Mouse (Mus musculus) CH12.LX (cell line): ENCODE measurements around the gene Khk. TPM values are rescaled to one million over a fixed set of nuclear protein-coding genes. Genes with fewer than 3 reads are reported as not detected.
A peak's percentile ranks its signal among the peaks of the same experiment; 100 is the strongest.

Source experiments
- DNase-seq: peaks from one replicate; pipeline ENCODE4 v3.0.0-alpha.2; 2013; ENCODE audit errors: extremely low read depth
- H3K27ac ChIP-seq: 2 replicates; pipeline ENCODE4 v1.5.1; 2012; ENCODE audit warnings: low read depth, mild to moderate bottlenecking, control low read depth, moderate library complexity; ENCODE audit not compliant: insufficient read depth
- H3K27me3 ChIP-seq: replicated peaks from 2 replicates; pipeline ENCODE3; 2012; ENCODE audit warnings: inconsistent platforms
- H3K36me3 ChIP-seq, 2 experiments: replicated peaks in 1 of 2; 2 replicates each; pipeline versions ENCODE3 to v1.6.1; 2012; ENCODE audit warnings: inconsistent platforms in 1 of 2, low read length in 1 of 2, mild to moderate bottlenecking in 1 of 2, mixed read lengths in 1 of 2, moderate library complexity in 1 of 2; ENCODE audit not compliant: control insufficient read depth in 1 of 2, insufficient read depth in 1 of 2
- H3K4me1 ChIP-seq, 2 experiments: 2 replicates each; pipeline ENCODE4 v1.6.1; 2012; ENCODE audit warnings: inconsistent platforms in 1 of 2, moderate library complexity in 1 of 2; ENCODE audit not compliant: insufficient read depth in 2 of 2, control insufficient read depth in 1 of 2
- H3K4me2 ChIP-seq: 2 replicates; pipeline ENCODE4 v1.6.1; 2012; ENCODE audit warnings: low read depth, mild to moderate bottlenecking, control low read depth; ENCODE audit not compliant: poor library complexity, insufficient read depth, severe bottlenecking
- H3K4me3 ChIP-seq, 3 experiments: fragments of 150-350 bp in 1 of 3; sonication (generic) in 1 of 3; replicated peaks in 1 of 3; 2 replicates each; pipeline versions ENCODE3 to v1.5.1; 2011 to 2012; ENCODE audit warnings: low read depth in 2 of 3, low read length in 2 of 3, mild to moderate bottlenecking in 2 of 3, moderate library complexity in 2 of 3, control low read depth in 1 of 3, improper control_type of control experiment in 1 of 3, inconsistent platforms in 1 of 3, mixed read lengths in 1 of 3; ENCODE audit not compliant: poor library complexity in 1 of 3
- H3K79me2 ChIP-seq: replicated peaks from 2 replicates; pipeline ENCODE4 v1.6.1; 2012; ENCODE audit warnings: mild to moderate bottlenecking, moderate library complexity; ENCODE audit not compliant: control insufficient read depth, poor library complexity, insufficient read depth, severe bottlenecking; ENCODE audit errors: extremely low read depth
- H3K9ac ChIP-seq: 2 replicates; pipeline ENCODE4 v1.6.1; 2012; ENCODE audit warnings: low read depth, mild to moderate bottlenecking, control low read depth, moderate library complexity; ENCODE audit not compliant: insufficient read depth
- H3K9me3 ChIP-seq: replicated peaks from 2 replicates; pipeline ENCODE3; 2012; ENCODE audit warnings: low read length, inconsistent platforms, mixed read lengths
- BHLHE40 ChIP-seq: IDR thresholded peaks from 2 replicates; pipeline ENCODE4 v1.6.1; 2011; ENCODE audit warnings: mild to moderate bottlenecking, low read depth, low read length, improper control_type of control experiment
- CHD1 ChIP-seq: IDR thresholded peaks from 2 replicates; pipeline ENCODE4 v1.6.1; 2012; ENCODE audit warnings: low read depth, low read length, improper control_type of control experiment, inconsistent platforms
- CTCF ChIP-seq, 2 experiments: IDR thresholded peaks in 1 of 2; conservative IDR thresholded peaks in 1 of 2; 2 replicates each; pipeline ENCODE4 v1.5.1; 2011 to 2012; ENCODE audit warnings: low read depth in 2 of 2, low read length in 2 of 2, improper control_type of control experiment in 1 of 2, inconsistent platforms in 1 of 2, mild to moderate bottlenecking in 1 of 2, moderate library complexity in 1 of 2
- E2F4 ChIP-seq: IDR thresholded peaks from 2 replicates; pipeline ENCODE4 v1.6.1; 2011; ENCODE audit warnings: low read depth, low read length, improper control_type of control experiment; ENCODE audit not compliant: insufficient replicate concordance
- ETS1 ChIP-seq: conservative IDR thresholded peaks from 2 replicates; pipeline ENCODE4 v1.6.1; 2012; ENCODE audit warnings: low read depth, mild to moderate bottlenecking, inconsistent platforms, low read length, improper control_type of control experiment, moderate library complexity
- HCFC1 ChIP-seq: IDR thresholded peaks from 2 replicates; pipeline ENCODE4 v1.6.1; 2012; ENCODE audit warnings: low read depth, mild to moderate bottlenecking, inconsistent platforms, low read length, improper control_type of control experiment
- IRF4 ChIP-seq: IDR thresholded peaks from 2 replicates; pipeline ENCODE4 v1.6.1; 2014; ENCODE audit warnings: low read depth, mild to moderate bottlenecking, inconsistent platforms, low read length, improper control_type of control experiment
- JUN ChIP-seq: IDR thresholded peaks from 2 replicates; pipeline ENCODE4 v1.6.1; 2011; ENCODE audit warnings: low read depth, mild to moderate bottlenecking, low read length, improper control_type of control experiment, moderate library complexity; ENCODE audit not compliant: insufficient read depth
- KAT2A ChIP-seq: IDR thresholded peaks from 2 replicates; pipeline ENCODE4 v1.6.1; 2012; ENCODE audit warnings: low read length, improper control_type of control experiment, inconsistent platforms; ENCODE audit not compliant: insufficient replicate concordance
- PAX5 ChIP-seq: IDR thresholded peaks from 2 replicates; pipeline ENCODE4 v1.6.1; 2012; ENCODE audit warnings: low read length, inconsistent platforms, mixed read lengths
- POLR2AphosphoS2 ChIP-seq: IDR thresholded peaks from 2 replicates; pipeline ENCODE4 v1.6.1; 2011; ENCODE audit warnings: low read depth, low read length, improper control_type of control experiment
- RAD21 ChIP-seq: IDR thresholded peaks from 2 replicates; pipeline ENCODE4 v1.6.1; 2011; ENCODE audit warnings: low read depth, mild to moderate bottlenecking, low read length, improper control_type of control experiment, moderate library complexity
- SIN3A ChIP-seq: IDR thresholded peaks from 2 replicates; pipeline ENCODE4 v1.6.1; 2012; ENCODE audit warnings: low read length, improper control_type of control experiment, inconsistent platforms
- SMC3 ChIP-seq: IDR thresholded peaks from 2 replicates; pipeline ENCODE4 v1.6.1; 2011; ENCODE audit warnings: low read depth, low read length, improper control_type of control experiment
- UBTF ChIP-seq: IDR thresholded peaks from 2 replicates; pipeline ENCODE4 v1.6.1; 2012; ENCODE audit warnings: low read depth, mild to moderate bottlenecking, inconsistent platforms, low read length, improper control_type of control experiment, moderate library complexity
- ZC3H11A ChIP-seq: IDR thresholded peaks from 2 replicates; pipeline ENCODE4 v1.6.1; 2012; ENCODE audit warnings: low read depth, mild to moderate bottlenecking, inconsistent platforms, low read length, improper control_type of control experiment
- ZMIZ1 ChIP-seq: IDR thresholded peaks from 2 replicates; pipeline ENCODE4 v1.6.1; 2012; ENCODE audit warnings: low read depth, mild to moderate bottlenecking, inconsistent platforms, low read length, improper control_type of control experiment
- ZNF384 ChIP-seq: IDR thresholded peaks from 2 replicates; pipeline ENCODE4 v1.6.1; 2012; ENCODE audit warnings: low read depth, low read length, improper control_type of control experiment, inconsistent platforms
- dilution Hi-C: fragments of 300-500 bp; cut with MboI; formaldehyde crosslinking; loops from 2 replicates; pipeline ENCODE4 v1.14.3; 2020; ENCODE audit warnings: low sequenced_read_pairs; ENCODE audit not compliant: extremely low pct_unique_long_range_greater_than_20kb, extremely low pct_ligation_motif_present
- in situ Hi-C: fragments of 300-500 bp; cut with MboI; formaldehyde crosslinking; loops from 3 replicates; pipeline ENCODE4 v1.14.3; 2019; ENCODE audit warnings: low sequenced_read_pairs, low pct_ligation_motif_present, low pct_unique_long_range_greater_than_20kb, mixed read lengths
- polyA plus RNA-seq: library from polyadenylated mRNA; unstranded; fragments of >175 nt; gene quantifications from 2 replicates; pipeline ENCODE4 v1.2.1, GENCODE M21; 2012; ENCODE audit warnings: low read depth; ENCODE audit not compliant: insufficient read length
- total RNA-seq, 2 experiments: library from RNA; depleted of rRNA; stranded (reverse); fragments of 300-350 nt in 1 of 2; fragments of >200 nt in 1 of 2; gene quantifications; 2 replicates each; pipeline ENCODE4 v1.2.3; 2012 to 2014

The Khk gene
- total and polyA plus RNA-seq, 3 experiments = 2.5 to 5.7 (median 3.7) TPM

DNA sequence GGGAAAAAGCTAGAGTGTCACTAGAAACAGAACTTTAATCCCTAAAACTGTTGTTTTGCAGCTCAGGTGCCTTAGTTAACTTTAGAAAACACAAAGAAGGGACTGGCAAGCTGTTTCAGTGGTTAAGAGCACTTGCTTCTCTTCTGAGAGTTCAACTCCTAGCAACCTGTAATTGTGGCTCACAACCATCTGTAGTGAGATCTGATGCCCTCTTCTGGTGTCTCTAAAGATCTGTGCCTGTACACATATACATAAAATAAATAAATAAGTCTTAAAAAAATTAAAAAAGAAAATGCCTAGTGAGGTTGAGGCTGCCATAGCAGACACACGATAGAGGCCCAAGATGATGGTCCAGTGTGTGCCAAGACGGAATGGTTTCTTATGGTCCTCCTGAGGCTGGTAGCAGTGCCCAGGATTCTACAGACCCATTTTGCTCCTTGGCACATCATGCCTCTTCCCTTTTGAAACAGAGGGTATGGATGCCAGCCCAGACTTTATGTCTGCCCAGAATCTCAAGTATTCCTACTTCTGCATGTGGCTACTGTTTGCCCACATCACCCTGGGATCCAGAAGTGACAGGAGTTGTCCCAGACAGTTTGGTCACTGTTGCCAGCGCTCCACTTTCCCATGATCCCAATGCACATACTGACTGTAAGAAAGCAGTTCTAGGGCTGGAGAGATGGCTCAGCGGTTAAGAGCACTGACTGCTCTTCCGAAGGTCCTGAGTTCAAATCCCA lies 13.7 kb downstream of the Khk start:
- Histone ChIP-seq H3K4me2 (no peak overlapping the region), H3K4me1 (peaks cover 0 to 14% of the 10 kb centered on the region in 2 experiments; a peak in 3 of 4 replicates), H3K27ac (no peak overlapping the region), H3K9ac (no peak overlapping the region), H3K9me3 (no peaks in the 10 kb centered on the region), H3K79me2 (no peaks in the 10 kb centered on the region), H3K36me3 (no peaks in the 10 kb centered on the region), H3K27me3 (peaks cover 23% of the 10 kb centered on the region), H3K4me3 (no peak overlapping the region)
- no peak for TF ChIP-seq HCFC1
- TF ChIP-seq CTCF (conservative IDR thresholded peaks at IDR 0.05 in 1 of 2, IDR thresholded peaks at IDR 0.05 in 1 of 2; ENCODE audit: low read depth in 2 of 2, low read length in 2 of 2) = peak in 1 of 2 experiments; percentile 19; a peak in 1 of 4 replicates
- TF ChIP-seq IRF4 = no peak
- no peak for TF ChIP-seq PAX5
- dilution Hi-C loops = no loop called here
- in situ Hi-C loops = no loop called here
- DNase-seq = no peak

GRCm38 (mm10) chr5:30943004-30943403 lies 21.8 kb downstream of the Khk start:
- no peak for DNase-seq
- peak; percentile 54 for TF ChIP-seq RAD21
- no peak for TF ChIP-seq ZNF384
- no peak for TF ChIP-seq CHD1
- TF ChIP-seq POLR2AphosphoS2 = no peak
- no peak for TF ChIP-seq UBTF
- TF ChIP-seq BHLHE40 = no peak
- no peak for TF ChIP-seq ZC3H11A
- TF ChIP-seq SMC3 = peak; percentile 69
- no peak for TF ChIP-seq E2F4
- TF ChIP-seq CTCF (conservative IDR thresholded peaks at IDR 0.05 in 1 of 2, IDR thresholded peaks at IDR 0.05 in 1 of 2; ENCODE audit: low read depth in 2 of 2, low read length in 2 of 2) = peak; percentile 22 to 69; a peak in 3 of 4 replicates
- TF ChIP-seq KAT2A = no peak
- TF ChIP-seq SIN3A = no peak
- no peak for TF ChIP-seq ETS1
- no peak for TF ChIP-seq JUN
- TF ChIP-seq ZMIZ1 = no peak
- dilution Hi-C loops = no loop called here

More at GRCm38 (mm10) chr5:30943004-30943403, 21.8 kb downstream of the Khk start:
- Histone ChIP-seq H3K4me2 (no peak overlapping the region), H3K27ac (no peak overlapping the region), H3K9ac (no peak overlapping the region), H3K4me1 (no peaks in the 10 kb centered on the region), H3K9me3 (no peaks in the 10 kb centered on the region), H3K79me2 (no peaks in the 10 kb centered on the region), H3K27me3 (peaks cover 6% of the 10 kb centered on the region), H3K36me3 (no peaks in the 10 kb centered on the region), H3K4me3 (no peak overlapping the region)
- in situ Hi-C loops = no loop called here
